Mouse (Mus musculus): ENCODE results near the gene Slit3.

GRCm38 (mm10) chr11:35367248-35367647, 246.2 kb downstream of the Slit3 start:
- no peak for TF ChIP-seq GATA1 (IDR thresholded peaks at IDR 0.05; ENCODE audit: borderline replicate concordance, low read length)
- no peak for TF ChIP-seq FLI1 (IDR thresholded peaks at IDR 0.05; ENCODE audit: low read length)
